Mouse (Mus musculus): ENCODE data around the gene Phf19.

GRCm38 (mm10) chr2:34953547-34954116, 39.8 kb upstream of the Phf19 start:
- TF ChIP-seq CTCF (IDR thresholded peaks at IDR 0.05; ENCODE audit: control insufficient read depth, insufficient read depth, insufficient replicate concordance, low read depth, low read length) (no peak), POLR2A (IDR thresholded peaks at IDR 0.05; ENCODE audit: control insufficient read depth, low read depth, low read length) (no peak)
